Mouse (Mus musculus) CH12.LX (cell line): ENCODE results near the gene Mlph. TPM values are rescaled to one million over a fixed set of nuclear protein-coding genes. Genes with fewer than 3 reads are reported as not detected.

Experiments used
- DNase-seq: peaks from one replicate; pipeline ENCODE4 v3.0.0-alpha.2; 2013; ENCODE audit errors: extremely low read depth
- H3K27ac ChIP-seq: 2 replicates; pipeline ENCODE4 v1.5.1; 2012; ENCODE audit warnings: low read depth, mild to moderate bottlenecking, control low read depth, moderate library complexity; ENCODE audit not compliant: insufficient read depth
- H3K27me3 ChIP-seq: replicated peaks from 2 replicates; pipeline ENCODE3; 2012; ENCODE audit warnings: inconsistent platforms
- H3K36me3 ChIP-seq, 2 experiments: replicated peaks in 1 of 2; 2 replicates each; pipeline versions ENCODE3 to v1.6.1; 2012; ENCODE audit warnings: inconsistent platforms in 1 of 2, low read length in 1 of 2, mild to moderate bottlenecking in 1 of 2, mixed read lengths in 1 of 2, moderate library complexity in 1 of 2; ENCODE audit not compliant: control insufficient read depth in 1 of 2, insufficient read depth in 1 of 2
- H3K4me1 ChIP-seq, 2 experiments: 2 replicates each; pipeline ENCODE4 v1.6.1; 2012; ENCODE audit warnings: inconsistent platforms in 1 of 2, moderate library complexity in 1 of 2; ENCODE audit not compliant: insufficient read depth in 2 of 2, control insufficient read depth in 1 of 2
- H3K4me2 ChIP-seq: 2 replicates; pipeline ENCODE4 v1.6.1; 2012; ENCODE audit warnings: low read depth, mild to moderate bottlenecking, control low read depth; ENCODE audit not compliant: poor library complexity, insufficient read depth, severe bottlenecking
- H3K4me3 ChIP-seq, 3 experiments: fragments of 150-350 bp in 1 of 3; sonication (generic) in 1 of 3; replicated peaks in 1 of 3; 2 replicates each; pipeline versions ENCODE3 to v1.5.1; 2011 to 2012; ENCODE audit warnings: low read depth in 2 of 3, low read length in 2 of 3, mild to moderate bottlenecking in 2 of 3, moderate library complexity in 2 of 3, control low read depth in 1 of 3, improper control_type of control experiment in 1 of 3, inconsistent platforms in 1 of 3, mixed read lengths in 1 of 3; ENCODE audit not compliant: poor library complexity in 1 of 3
- H3K79me2 ChIP-seq: replicated peaks from 2 replicates; pipeline ENCODE4 v1.6.1; 2012; ENCODE audit warnings: mild to moderate bottlenecking, moderate library complexity; ENCODE audit not compliant: control insufficient read depth, poor library complexity, insufficient read depth, severe bottlenecking; ENCODE audit errors: extremely low read depth
- H3K9ac ChIP-seq: 2 replicates; pipeline ENCODE4 v1.6.1; 2012; ENCODE audit warnings: low read depth, mild to moderate bottlenecking, control low read depth, moderate library complexity; ENCODE audit not compliant: insufficient read depth
- H3K9me3 ChIP-seq: replicated peaks from 2 replicates; pipeline ENCODE3; 2012; ENCODE audit warnings: low read length, inconsistent platforms, mixed read lengths
- E2F4 ChIP-seq: IDR thresholded peaks from 2 replicates; pipeline ENCODE4 v1.6.1; 2011; ENCODE audit warnings: low read depth, low read length, improper control_type of control experiment; ENCODE audit not compliant: insufficient replicate concordance
- ELF1 ChIP-seq: IDR thresholded peaks from 2 replicates; pipeline ENCODE4 v1.6.1; 2014; ENCODE audit warnings: low read depth, mild to moderate bottlenecking, inconsistent platforms, low read length, improper control_type of control experiment
- GABPA ChIP-seq: IDR thresholded peaks from 2 replicates; pipeline ENCODE4 v1.6.1; 2012; ENCODE audit warnings: low read depth, low read length, improper control_type of control experiment, inconsistent platforms; ENCODE audit not compliant: insufficient replicate concordance
- HCFC1 ChIP-seq: IDR thresholded peaks from 2 replicates; pipeline ENCODE4 v1.6.1; 2012; ENCODE audit warnings: low read depth, mild to moderate bottlenecking, inconsistent platforms, low read length, improper control_type of control experiment
- JUN ChIP-seq: IDR thresholded peaks from 2 replicates; pipeline ENCODE4 v1.6.1; 2011; ENCODE audit warnings: low read depth, mild to moderate bottlenecking, low read length, improper control_type of control experiment, moderate library complexity; ENCODE audit not compliant: insufficient read depth
- JUND ChIP-seq: conservative IDR thresholded peaks from 2 replicates; pipeline ENCODE4 v1.6.1; 2011; ENCODE audit warnings: low read depth, low read length, improper control_type of control experiment
- MAFK ChIP-seq: IDR thresholded peaks from 2 replicates; pipeline ENCODE4 v1.6.1; 2011; ENCODE audit warnings: low read length, improper control_type of control experiment; ENCODE audit not compliant: insufficient replicate concordance
- PAX5 ChIP-seq: IDR thresholded peaks from 2 replicates; pipeline ENCODE4 v1.6.1; 2012; ENCODE audit warnings: low read length, inconsistent platforms, mixed read lengths
- POLR2A ChIP-seq: IDR thresholded peaks from 2 replicates; pipeline ENCODE4 v1.6.1; 2011; ENCODE audit warnings: low read depth, mild to moderate bottlenecking, improper control_type of control experiment, low read length
- POLR2AphosphoS2 ChIP-seq: IDR thresholded peaks from 2 replicates; pipeline ENCODE4 v1.6.1; 2011; ENCODE audit warnings: low read depth, low read length, improper control_type of control experiment
- TBP ChIP-seq: conservative IDR thresholded peaks from 2 replicates; pipeline ENCODE4 v1.6.1; 2011; ENCODE audit warnings: low read depth, low read length, improper control_type of control experiment
- TCF12 ChIP-seq: IDR thresholded peaks from 2 replicates; pipeline ENCODE4 v1.6.1; 2014; ENCODE audit warnings: low read depth, mild to moderate bottlenecking, inconsistent platforms, low read length, improper control_type of control experiment
- UBTF ChIP-seq: IDR thresholded peaks from 2 replicates; pipeline ENCODE4 v1.6.1; 2012; ENCODE audit warnings: low read depth, mild to moderate bottlenecking, inconsistent platforms, low read length, improper control_type of control experiment, moderate library complexity
- USF1 ChIP-seq: IDR thresholded peaks from 2 replicates; pipeline ENCODE4 v1.6.1; 2014; ENCODE audit warnings: low read depth, mild to moderate bottlenecking, inconsistent platforms, low read length, improper control_type of control experiment
- USF2 ChIP-seq: conservative IDR thresholded peaks from 2 replicates; pipeline ENCODE4 v1.6.1; 2011; ENCODE audit warnings: low read depth, low read length, improper control_type of control experiment
- ZC3H11A ChIP-seq: IDR thresholded peaks from 2 replicates; pipeline ENCODE4 v1.6.1; 2012; ENCODE audit warnings: low read depth, mild to moderate bottlenecking, inconsistent platforms, low read length, improper control_type of control experiment
- ZMIZ1 ChIP-seq: IDR thresholded peaks from 2 replicates; pipeline ENCODE4 v1.6.1; 2012; ENCODE audit warnings: low read depth, mild to moderate bottlenecking, inconsistent platforms, low read length, improper control_type of control experiment
- dilution Hi-C: fragments of 300-500 bp; cut with MboI; formaldehyde crosslinking; loops from 2 replicates; pipeline ENCODE4 v1.14.3; 2020; ENCODE audit warnings: low sequenced_read_pairs; ENCODE audit not compliant: extremely low pct_unique_long_range_greater_than_20kb, extremely low pct_ligation_motif_present
- in situ Hi-C: fragments of 300-500 bp; cut with MboI; formaldehyde crosslinking; loops from 3 replicates; pipeline ENCODE4 v1.14.3; 2019; ENCODE audit warnings: low sequenced_read_pairs, low pct_ligation_motif_present, low pct_unique_long_range_greater_than_20kb, mixed read lengths
- polyA plus RNA-seq: library from polyadenylated mRNA; unstranded; fragments of >175 nt; gene quantifications from 2 replicates; pipeline ENCODE4 v1.2.1, GENCODE M21; 2012; ENCODE audit warnings: low read depth; ENCODE audit not compliant: insufficient read length
- total RNA-seq, 2 experiments: library from RNA; depleted of rRNA; stranded (reverse); fragments of 300-350 nt in 1 of 2; fragments of >200 nt in 1 of 2; gene quantifications; 2 replicates each; pipeline ENCODE4 v1.2.3; 2012 to 2014

Gene Mlph
- total and polyA plus RNA-seq, 3 experiments: not detected

DNA sequence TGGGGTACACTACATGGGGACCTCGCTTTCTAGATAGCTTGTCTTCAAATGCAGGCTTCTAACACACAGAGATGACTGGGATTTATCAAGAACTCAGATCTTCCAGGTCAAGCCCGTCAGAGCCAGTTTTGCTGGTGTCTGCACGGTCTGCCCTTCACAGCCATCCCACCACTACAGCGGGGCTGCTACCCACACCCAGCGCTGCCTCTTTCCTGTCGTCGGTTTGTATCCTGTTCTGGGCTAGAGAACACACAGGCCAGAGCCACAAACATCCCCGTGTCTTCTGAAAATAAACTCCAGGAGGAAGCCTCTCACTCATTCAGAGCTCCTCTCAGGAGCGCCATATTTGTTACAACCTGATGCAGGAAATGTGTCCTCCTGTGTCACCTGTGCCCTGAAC is 34.4 kb downstream of the Mlph start:
- H3K9ac ChIP-seq: no peak overlapping the region
- no peaks in the 10 kb centered on the region for H3K9me3 ChIP-seq
- H3K36me3 ChIP-seq: no peaks in the 10 kb centered on the region
- H3K4me1 ChIP-seq: no peaks in the 10 kb centered on the region
- H3K27ac ChIP-seq: no peak overlapping the region
- no peak for TF ChIP-seq TBP
- TF ChIP-seq GABPA: no peak
- no peak for TF ChIP-seq JUND
- no peak for TF ChIP-seq POLR2A
- no peak for TF ChIP-seq HCFC1
- no peak for TF ChIP-seq TCF12
- TF ChIP-seq USF2: no peak
- TF ChIP-seq ZMIZ1: no peak
- no peak for TF ChIP-seq MAFK
- no peak overlapping the region for H3K4me2 ChIP-seq
- in situ Hi-C loops (no loop called here), dilution Hi-C loops (no loop called here)
- H3K27me3 ChIP-seq: peaks cover 78% of the 10 kb centered on the region
- no peak overlapping the region for H3K4me3 ChIP-seq
- H3K79me2 ChIP-seq: no peaks in the 10 kb centered on the region
- DNase-seq: no peak

DNA sequence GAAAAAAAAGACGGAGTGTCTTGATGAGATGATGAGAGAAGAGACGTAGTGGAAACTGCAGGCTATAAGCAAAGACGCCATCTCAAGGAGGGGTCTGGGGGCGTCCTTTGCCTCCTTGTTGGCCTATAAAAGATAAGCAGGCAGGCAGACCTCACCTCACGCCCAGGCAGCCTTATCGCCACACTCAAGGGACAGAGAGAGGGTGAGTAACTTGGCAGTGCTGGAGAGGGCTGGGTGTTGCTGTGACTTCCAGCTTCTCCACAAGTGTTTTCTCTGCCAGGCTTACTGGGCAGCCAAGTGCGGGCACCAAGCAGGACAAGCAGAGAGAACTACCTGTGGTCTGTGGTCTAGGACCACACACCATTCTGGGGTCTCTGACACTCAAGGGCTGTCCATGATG is 36.8 kb downstream of the Mlph start:
- H3K4me2 ChIP-seq: no peak overlapping the region
- H3K9me3 ChIP-seq: no peaks in the 10 kb centered on the region
- H3K27me3 ChIP-seq: peaks cover 67% of the 10 kb centered on the region
- H3K4me3 ChIP-seq: no peak overlapping the region
- in situ Hi-C loops: loop anchor here (10.0 kb wide), 1 partner anchor 307 kb away; no protein-coding TSS in a partner anchor
- H3K9ac ChIP-seq: no peak overlapping the region
- no peaks in the 10 kb centered on the region for H3K79me2 ChIP-seq
- no peaks in the 10 kb centered on the region for H3K4me1 ChIP-seq
- dilution Hi-C loops: no loop called here
- no peaks in the 10 kb centered on the region for H3K36me3 ChIP-seq
- no peak for DNase-seq
- H3K27ac ChIP-seq: no peak overlapping the region
- TF ChIP-seq E2F4 (no peak), JUN (no peak), ZC3H11A (no peak), PAX5 (no peak), POLR2AphosphoS2 (no peak), USF1 (no peak), MAFK (no peak), ELF1 (no peak), UBTF (no peak)
- TF ChIP-seq, all 38 proteins: peak for 0
